Mouse (Mus musculus): ENCODE results near the gene Zfp273.
"Not testable (repeated sequence)": the region's sequence is repeated elsewhere in the genome, so short reads cannot be mapped to it uniquely, and the experiment has no call there.

The Zfp273 gene

GRCm38 (mm10) chr13:67864764-67865350, 51.3 kb downstream of the Zfp273 start:
- DNase-seq (ENCODE audit: extremely low read depth, low read depth): no peak

DNA sequence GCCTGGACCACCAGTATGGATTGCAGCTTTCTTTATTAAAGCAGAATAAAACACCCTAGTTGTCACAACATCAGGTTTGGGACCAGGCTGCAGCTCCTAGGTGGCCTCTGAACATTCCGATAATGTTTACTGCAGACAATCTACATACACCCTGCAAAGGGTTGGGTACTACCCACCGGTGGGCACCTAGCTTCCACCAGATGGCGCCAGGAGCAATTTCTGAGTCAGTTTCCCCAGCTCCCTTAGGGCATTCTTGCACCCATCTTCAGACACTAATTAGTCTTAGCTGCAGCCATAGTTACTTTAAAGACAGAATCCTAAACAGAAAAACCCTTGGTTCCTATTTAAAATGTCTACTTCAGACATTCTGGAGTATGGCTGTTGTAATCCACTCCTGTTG, 54.4 kb downstream of the Zfp273 start:
- DNase-seq (ENCODE audit: extremely low read depth, low read depth): no peak

DNA sequence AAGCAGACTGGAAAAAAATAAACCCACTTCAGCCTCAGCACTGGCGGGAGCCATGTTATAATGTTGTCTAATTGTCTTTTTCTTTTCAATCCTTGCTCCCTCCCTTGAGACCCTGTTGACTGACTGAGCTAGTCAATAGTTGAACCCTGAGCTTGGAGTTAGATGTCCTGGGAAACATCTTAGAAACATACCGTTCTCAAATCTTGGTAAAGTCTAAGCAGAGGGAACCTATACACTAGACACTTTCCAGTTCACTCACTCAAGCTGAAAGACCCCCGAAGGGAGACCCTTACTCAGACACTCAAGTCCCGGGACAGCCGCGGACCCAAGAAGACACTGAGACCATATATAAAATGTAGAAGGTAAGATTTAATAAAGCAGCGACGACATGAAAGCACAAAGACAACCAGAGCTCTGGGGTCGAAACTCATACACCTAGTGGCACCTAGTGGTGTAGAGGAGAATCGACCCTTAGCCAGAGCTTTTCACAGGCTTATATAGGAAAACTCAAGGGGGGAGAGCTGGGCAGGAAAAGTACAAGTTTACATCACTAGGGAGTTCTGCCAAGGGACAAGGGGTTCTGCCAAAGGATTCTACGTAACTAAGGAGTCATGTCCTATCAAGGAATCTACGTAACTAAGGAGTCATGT, 62.6 kb downstream of the Zfp273 start:
- DNase-seq (ENCODE audit: extremely low read depth, low read depth): not testable (repeated sequence)

All from MEL-GATA-1-ER (cell line).